Mouse (Mus musculus) Patski (cell line): ENCODE results near the gene Itpk1. TPM values are rescaled to one million over a fixed set of nuclear protein-coding genes. Genes with fewer than 3 reads are reported as not detected.

Experiments
- ATAC-seq: fragments of 100-300 bp; one replicate; pipeline ENCODE4 v1.8.0; 2021
- CTCF ChIA-PET: fragments of 350-600 bp; sonication (Branson Sonifier 250); formaldehyde crosslinking; loops from one replicate; lab custom pipeline; 2022; ENCODE audit warnings: inconsistent platforms; lab: Charles Lee
- POLR2A ChIA-PET: fragments of 350-600 bp; sonication (Branson Sonifier 250); formaldehyde crosslinking; loops from one replicate; lab custom pipeline; 2022; ENCODE audit warnings: antibody characterized with exemption, inconsistent platforms; lab: Charles Lee
- DNase-seq: peaks from one replicate; pipeline ENCODE4 v3.0.0-alpha.2; 2011; ENCODE audit warnings: low read depth, low spot score
- H3K27me3 ChIP-seq: fragments of 371-371 bp; one replicate; pipeline ENCODE4 v1.5.1; 2021
- CTCF ChIP-seq: fragments of 100-300 bp; IDR thresholded peaks from one replicate; pipeline ENCODE4 v1.5.1; 2021
- in situ Hi-C: fragments of 300-500 bp; cut with MboI; formaldehyde crosslinking; loops from 3 replicates; pipeline ENCODE4 v1.11.1; 2018; ENCODE audit warnings: low pct_unique_long_range_greater_than_20kb, mixed read lengths
- polyA plus RNA-seq: library from polyadenylated mRNA; unstranded; gene quantifications from one replicate; pipeline ENCODE4 v1.2.3, GENCODE M21; 2021

Gene Itpk1
- polyA plus RNA-seq, 1 experiment from 2014 or later, result 22.9 TPM

DNA sequence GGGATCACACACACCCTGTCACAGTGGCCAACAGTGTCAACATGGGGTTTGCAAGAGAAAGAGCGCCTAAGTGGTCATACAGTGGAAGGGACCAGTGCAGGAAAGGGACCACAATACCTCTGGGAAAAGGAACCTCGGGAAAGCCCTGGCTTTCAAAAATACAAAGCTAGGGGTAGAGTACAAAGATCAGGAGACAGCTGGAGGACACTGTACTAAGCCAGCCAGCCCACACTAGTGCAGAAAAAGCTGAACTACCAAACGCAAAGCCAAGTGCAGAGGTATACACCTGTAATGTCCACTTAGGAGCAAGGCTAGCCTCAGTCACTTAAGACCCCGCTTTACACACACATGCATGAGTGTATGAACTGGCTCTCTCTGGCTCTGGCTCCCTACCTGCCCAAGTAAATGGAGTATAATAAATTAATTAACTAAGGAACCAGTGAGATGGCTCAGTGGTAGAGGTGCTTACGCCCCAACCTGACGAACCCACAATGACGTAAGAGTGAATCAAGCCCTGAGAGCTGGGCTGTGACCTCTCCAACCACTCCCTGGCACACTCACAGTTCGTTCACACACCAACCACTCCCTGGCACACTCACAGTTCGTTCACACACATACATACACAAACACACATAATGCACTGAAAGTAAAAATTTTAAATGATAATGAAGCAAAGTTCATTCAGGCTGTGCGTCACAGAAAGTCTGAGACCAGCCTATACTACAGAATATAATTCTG is 39.1 kb downstream of the Itpk1 start:
- ChIA-PET POLR2A (no interaction called here), CTCF (no interaction called here)
- no peak for DNase-seq
- in situ Hi-C loops, result no loop called here
- no peaks in the 10 kb centered on the region for H3K27me3 ChIP-seq
- no peak for TF ChIP-seq CTCF
- ATAC-seq, result no peak

DNA sequence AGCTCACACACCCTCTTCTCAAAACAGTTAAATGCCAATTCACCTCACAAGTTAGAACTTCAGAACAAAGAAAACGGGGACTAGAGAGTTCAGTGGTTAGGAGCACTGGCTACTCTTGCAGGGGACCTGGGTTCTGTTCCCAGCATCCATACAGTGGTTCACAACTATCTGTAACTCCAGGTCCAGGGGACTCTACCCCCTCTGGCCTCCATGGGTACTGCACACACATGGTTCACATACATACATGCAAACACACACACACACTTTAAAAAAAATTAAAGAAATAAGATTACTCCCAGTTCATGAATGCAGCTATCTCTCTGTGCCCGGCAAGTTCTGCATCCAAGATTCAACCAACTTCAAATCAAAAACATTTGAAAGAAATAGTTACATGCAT is 40.7 kb downstream of the Itpk1 start:
- no peaks in the 10 kb centered on the region for H3K27me3 ChIP-seq
- DNase-seq (no peak), ATAC-seq (no peak)
- TF ChIP-seq CTCF, result no peak
- ChIA-PET CTCF (no interaction called here), POLR2A (interaction anchor here (0.6 kb wide), 1 partner anchor 52 kb away, joined by 3 read pairs; no protein-coding TSS in a partner anchor)
- in situ Hi-C loops, result no loop called here

DNA sequence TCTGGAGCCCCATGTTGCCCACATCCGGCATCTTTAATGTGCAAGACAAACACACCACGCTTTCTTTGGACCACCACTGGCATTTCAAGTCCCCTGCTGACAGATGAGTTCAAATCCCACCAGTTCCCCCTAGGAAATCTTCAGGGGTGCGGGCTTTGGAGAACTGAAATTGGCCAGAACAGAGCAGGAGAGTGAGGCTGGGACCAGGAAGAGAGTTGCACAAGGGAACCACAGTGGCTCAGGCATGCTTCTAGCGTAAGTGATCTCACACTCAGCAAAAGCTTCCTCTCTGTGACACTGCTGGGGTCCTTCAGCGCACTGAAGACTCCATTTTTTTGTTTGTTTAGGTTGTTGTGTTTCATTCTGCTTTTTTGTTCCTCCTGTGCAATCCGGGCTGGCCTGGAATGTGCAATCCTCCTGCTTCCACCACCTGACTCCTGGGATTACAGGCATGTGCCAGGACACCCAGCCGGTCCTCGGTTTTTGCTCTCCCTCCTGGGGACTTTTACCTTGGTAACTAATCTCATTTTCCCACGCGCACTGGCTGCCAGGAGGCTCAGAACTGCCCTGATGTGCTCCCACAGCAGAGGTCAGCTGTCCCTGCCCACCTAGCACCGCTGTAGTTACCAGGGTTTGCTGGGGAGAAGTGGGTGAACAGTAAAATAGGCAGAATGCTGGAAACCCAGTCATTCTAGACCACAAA is 41.2 kb downstream of the Itpk1 start:
- ChIA-PET POLR2A (no interaction called here), CTCF (interaction anchor here (1.0 kb wide), 1 partner anchor 8 kb away, joined by 4 read pairs; no protein-coding TSS in a partner anchor)
- ATAC-seq (no peak), DNase-seq (no peak)
- no peak for TF ChIP-seq CTCF
- H3K27me3 ChIP-seq, result no peaks in the 10 kb centered on the region
- in situ Hi-C loops, result no loop called here

DNA sequence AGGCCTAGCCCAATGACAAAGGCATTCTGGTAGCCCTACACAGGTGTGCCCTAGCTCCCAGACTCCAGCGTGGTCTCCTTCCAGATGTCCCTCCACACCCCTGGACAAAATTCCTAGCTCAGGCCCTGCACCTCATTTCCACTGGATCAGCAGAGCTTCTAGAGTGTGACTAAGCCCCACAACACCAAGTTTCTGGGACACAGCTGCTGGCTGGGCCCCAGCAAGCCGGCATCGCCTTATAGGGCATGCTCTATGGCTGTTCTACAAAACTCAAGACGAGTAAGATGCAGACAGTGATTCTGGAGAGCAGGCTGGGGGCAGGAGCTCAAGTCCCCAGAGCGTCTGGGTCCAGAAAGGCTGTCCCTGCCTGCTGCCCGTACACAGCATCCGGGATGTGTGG is 43.0 kb downstream of the Itpk1 start:
- in situ Hi-C loops, result no loop called here

DNA sequence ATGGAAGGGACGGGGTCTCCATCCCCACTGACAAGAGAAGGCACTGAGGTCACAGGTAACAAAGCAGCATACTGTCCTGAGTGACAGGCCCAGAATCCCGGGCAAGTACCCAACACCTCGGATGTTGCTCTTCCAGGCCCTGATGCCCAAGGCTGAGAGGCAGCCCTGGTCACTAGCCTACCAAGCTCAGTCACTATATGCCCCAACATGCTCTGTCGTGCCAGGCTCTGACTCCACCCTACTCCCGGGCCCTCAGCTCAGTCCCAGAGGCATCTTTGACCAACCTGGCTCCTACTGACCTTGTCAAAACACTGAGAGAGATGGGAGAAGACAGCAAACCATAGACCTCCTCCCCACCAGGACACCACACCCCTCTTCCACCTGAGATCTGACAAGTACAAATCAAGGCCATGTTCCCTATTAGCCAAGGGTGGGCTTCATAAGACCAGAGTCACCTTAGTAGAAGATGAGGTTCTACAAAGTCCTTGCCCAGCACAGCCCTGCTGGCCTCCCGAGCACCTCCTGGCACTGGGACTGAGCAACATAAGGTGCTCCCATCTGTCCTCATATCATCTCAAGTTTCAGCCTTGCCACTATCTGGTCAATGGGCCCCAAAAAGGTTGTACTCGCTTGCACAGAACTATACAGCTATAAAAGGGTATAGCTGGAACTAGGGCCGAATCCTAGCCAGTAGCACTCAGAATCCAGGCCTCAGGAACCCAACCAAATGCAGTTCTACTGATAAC is 43.7 kb downstream of the Itpk1 start:
- TF ChIP-seq CTCF, result no peak
- ATAC-seq (no peak), DNase-seq (no peak)
- in situ Hi-C loops, result no loop called here
- no peaks in the 10 kb centered on the region for H3K27me3 ChIP-seq
- ChIA-PET CTCF (no interaction called here), POLR2A (no interaction called here)

More for the DNA sequence above, 43.0 kb downstream of the Itpk1 start:
- no peak for DNase-seq
- POLR2A ChIA-PET, result no interaction called here
- TF ChIP-seq CTCF, result no peak
- CTCF ChIA-PET, result no interaction called here
- H3K27me3 ChIP-seq, result no peaks in the 10 kb centered on the region
- ATAC-seq, result no peak

DNA sequence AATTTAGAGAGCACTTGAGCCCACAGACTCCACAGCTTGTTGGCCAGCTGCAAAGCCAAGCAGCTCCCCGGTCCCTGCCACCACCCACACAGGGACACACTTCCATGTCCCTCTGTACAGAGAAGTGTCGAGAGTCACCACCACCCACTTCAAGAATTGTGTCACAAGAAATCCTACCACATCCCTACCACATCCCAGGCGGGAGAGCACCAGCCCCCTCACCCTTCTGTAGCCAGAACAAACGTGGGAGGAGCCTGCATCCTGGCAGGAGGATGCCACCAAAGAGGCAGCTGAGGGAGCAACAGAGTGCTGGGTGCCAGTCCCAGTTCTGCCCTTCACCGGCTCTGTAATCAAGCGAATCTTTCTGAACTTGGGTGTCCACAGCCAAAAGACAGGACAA is 51.7 kb downstream of the Itpk1 start:
- no peaks in the 10 kb centered on the region for H3K27me3 ChIP-seq
- ATAC-seq (no peak), DNase-seq (no peak)
- CTCF ChIA-PET, result no interaction called here
- in situ Hi-C loops, result no loop called here
- POLR2A ChIA-PET, result interaction anchor here (0.6 to 1.0 kb wide), 2 partner anchors 10 to 98 kb away, joined by 3 to 5 read pairs; no protein-coding TSS in a partner anchor
- TF ChIP-seq CTCF, result no peak

DNA sequence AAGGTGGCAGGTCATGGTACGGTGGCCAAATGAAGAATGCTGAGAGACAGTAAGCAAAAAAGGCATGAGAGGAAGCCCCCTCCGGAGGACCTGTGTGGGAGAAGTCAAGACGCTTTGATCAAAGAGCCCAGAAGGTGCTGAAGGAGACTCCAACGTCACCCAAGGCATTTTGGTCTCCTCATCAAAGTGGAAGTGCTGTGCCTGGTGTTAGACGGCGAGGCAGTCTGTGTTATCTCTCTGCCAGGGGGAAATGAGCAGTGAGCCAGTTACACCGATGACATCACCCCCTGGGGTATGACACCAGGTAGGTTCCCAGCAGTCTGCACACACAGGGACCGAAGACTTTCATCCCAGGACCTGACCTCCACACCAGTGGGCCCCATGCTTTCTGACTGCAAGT is 52.3 kb downstream of the Itpk1 start:
- ATAC-seq (no peak), DNase-seq (no peak)
- ChIA-PET POLR2A (interaction anchor here (1.0 kb wide), 1 partner anchor 9 kb away, joined by 3 read pairs; no protein-coding TSS in a partner anchor), CTCF (no interaction called here)
- TF ChIP-seq CTCF, result no peak
- in situ Hi-C loops, result no loop called here
- H3K27me3 ChIP-seq, result no peaks in the 10 kb centered on the region

DNA sequence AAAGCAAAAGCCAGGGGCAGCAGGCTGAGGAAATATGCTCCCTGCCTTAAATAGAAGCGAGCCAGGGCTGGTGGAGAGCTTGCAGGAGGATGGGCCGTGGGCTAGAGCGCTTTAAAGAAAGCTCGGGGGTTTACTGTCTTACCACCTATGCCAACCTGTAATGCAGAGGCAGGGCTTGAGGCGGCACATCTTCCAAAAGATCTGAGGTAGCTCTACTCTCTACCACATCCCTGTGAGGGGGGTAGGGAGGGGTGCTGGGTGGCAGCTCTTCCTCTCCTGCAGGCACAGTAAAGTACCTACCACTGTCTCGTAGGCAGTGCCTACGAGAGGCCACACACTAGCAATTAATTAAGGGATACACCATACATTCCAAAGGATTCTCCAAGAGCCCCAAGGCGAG is 52.9 kb downstream of the Itpk1 start:
- no peak for TF ChIP-seq CTCF
- CTCF ChIA-PET, result no interaction called here
- H3K27me3 ChIP-seq, result no peaks in the 10 kb centered on the region
- in situ Hi-C loops, result no loop called here
- POLR2A ChIA-PET, result interaction anchor here (0.6 kb wide), 1 partner anchor 116 kb away, joined by 3 read pairs; no protein-coding TSS in a partner anchor
- DNase-seq, result no peak
- no peak for ATAC-seq

DNA sequence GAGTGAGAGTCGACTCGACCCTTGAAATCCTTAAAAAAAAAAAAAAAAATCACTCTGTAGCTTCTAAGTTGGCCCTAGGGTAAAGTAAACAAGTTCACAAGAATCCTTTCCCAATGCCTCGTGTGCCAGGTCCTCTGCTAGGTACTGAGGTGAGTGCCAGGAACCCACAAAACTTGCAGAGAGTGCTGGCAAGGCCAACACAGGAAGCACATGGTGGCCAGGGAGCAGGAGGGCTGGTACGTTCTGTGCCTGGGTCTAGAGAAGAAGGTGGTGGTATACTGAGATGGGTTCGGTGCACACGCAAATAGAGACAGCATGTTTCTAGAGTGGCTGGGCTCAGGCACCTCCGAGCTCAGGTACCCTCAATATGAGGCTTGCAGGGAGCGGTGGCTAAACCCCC is 53.3 kb downstream of the Itpk1 start:
- no peak for ATAC-seq
- POLR2A ChIA-PET, result interaction anchor here (0.6 kb wide), 1 partner anchor 116 kb away, joined by 3 read pairs; no protein-coding TSS in a partner anchor
- DNase-seq, result no peak
- in situ Hi-C loops, result no loop called here
- H3K27me3 ChIP-seq, result no peaks in the 10 kb centered on the region
- CTCF ChIA-PET, result no interaction called here
- TF ChIP-seq CTCF, result no peak

DNA sequence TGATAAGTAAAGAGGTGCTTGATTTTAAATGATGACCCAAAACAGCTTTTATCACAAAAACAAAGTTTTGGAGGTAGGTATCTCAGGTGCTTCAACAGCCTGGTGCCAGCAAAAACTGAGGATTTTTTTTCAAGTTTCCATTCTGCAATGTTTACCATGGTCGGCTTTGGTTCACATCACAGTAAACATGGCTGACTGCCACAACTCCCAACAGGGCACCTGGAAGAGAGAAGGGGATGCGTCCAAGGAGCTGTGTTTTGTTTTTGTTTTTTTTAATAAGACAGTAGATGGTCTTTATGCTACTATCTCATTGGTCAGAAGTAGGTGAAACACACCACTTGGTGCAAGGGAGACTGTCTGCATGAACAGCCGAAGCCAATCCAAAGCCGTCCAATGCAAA is 54.1 kb downstream of the Itpk1 start:
- POLR2A ChIA-PET, result interaction anchor here (0.7 kb wide), 1 partner anchor 53 kb away, joined by 3 read pairs; no protein-coding TSS in a partner anchor
- in situ Hi-C loops, result no loop called here
- DNase-seq, result no peak
- H3K27me3 ChIP-seq, result no peaks in the 10 kb centered on the region
- TF ChIP-seq CTCF, result no peak
- CTCF ChIA-PET, result interaction anchor here (0.9 kb wide), 1 partner anchor 52 kb away, joined by 3 read pairs; no protein-coding TSS in a partner anchor
- ATAC-seq, result no peak
